Mouse (Mus musculus) heart, embryonic 12.5 days (tissue): ENCODE results near the gene Slc22a13. TPM values are rescaled to one million over a fixed set of nuclear protein-coding genes. Genes with fewer than 3 reads are reported as not detected.
"Not testable (repeated sequence)": the region's sequence is repeated elsewhere in the genome, so short reads cannot be mapped to it uniquely, and the experiment has no call there.

Experiments used
- ATAC-seq: fragments of 200-750 bp; cut with Nextera tagmentation; 2 replicates; pipeline ENCODE4 v1.8.0; 2017; ENCODE audit warnings: moderate TSS enrichment, moderate library complexity; ENCODE audit not compliant: insufficient number of reproducible peaks, low FRiP score
- H3K27ac ChIP-seq: fragments of 300-500 bp; sonication (generic); 2 replicates; pipeline ENCODE4 v1.5.1; 2016; ENCODE audit warnings: mild to moderate bottlenecking, moderate library complexity; ENCODE audit not compliant: poor library complexity, severe bottlenecking
- H3K27me3 ChIP-seq: fragments of 300-500 bp; sonication (generic); replicated peaks from 2 replicates; pipeline ENCODE4 v1.6.1; 2016; ENCODE audit warnings: mild to moderate bottlenecking, moderate library complexity
- H3K36me3 ChIP-seq: fragments of 300-500 bp; sonication (generic); 2 replicates; pipeline ENCODE4 v1.6.1; 2016; ENCODE audit warnings: mild to moderate bottlenecking, moderate library complexity
- H3K4me1 ChIP-seq: fragments of 300-500 bp; sonication (generic); replicated peaks from 2 replicates; pipeline ENCODE4 v1.6.1; 2016; ENCODE audit warnings: mild to moderate bottlenecking
- H3K4me2 ChIP-seq: fragments of 300-500 bp; sonication (generic); 2 replicates; pipeline ENCODE4 v1.6.1; 2016; ENCODE audit warnings: mild to moderate bottlenecking, moderate library complexity
- H3K4me3 ChIP-seq: fragments of 300-500 bp; sonication (generic); 2 replicates; pipeline ENCODE4 v1.5.1; 2016; ENCODE audit warnings: mild to moderate bottlenecking
- H3K9ac ChIP-seq: fragments of 300-500 bp; sonication (generic); 2 replicates; pipeline ENCODE4 v1.6.1; 2016; ENCODE audit warnings: mild to moderate bottlenecking, moderate library complexity
- H3K9me3 ChIP-seq: fragments of 300-500 bp; sonication (generic); replicated peaks from 2 replicates; pipeline ENCODE4 v1.6.1; 2016; ENCODE audit warnings: mild to moderate bottlenecking, moderate library complexity
- WGBS: fragments of 180-500 bp; shearing (Covaris S2); methylation state at CpG from one replicate; pipeline ENCODE4 v1.1.7; 2016; 5-methylcytosine and 5-hydroxymethylcytosine counted together
- polyA plus RNA-seq: library from polyadenylated mRNA; unstranded; fragments of >200 nt; fragmentation: Nextera tagmentation; extraction: Ambion mirVana; gene quantifications from 2 replicates; pipeline ENCODE4 v1.2.1, GENCODE M21; 2016

The Slc22a13 gene
- polyA plus RNA-seq, 1 experiment from 2014 or later, result not detected

GRCm38 (mm10) chr9:119238796-119239195 lies 29.9 kb upstream of the Slc22a13 start:
- no peak for ATAC-seq
- Histone ChIP-seq H3K27me3 (no peaks in the 10 kb centered on the region), H3K9ac (no peak overlapping the region), H3K36me3 (peaks cover 41% of the 10 kb centered on the region), H3K9me3 (no peaks in the 10 kb centered on the region), H3K4me3 (no peak overlapping the region), H3K4me1 (no peaks in the 10 kb centered on the region), H3K4me2 (no peak overlapping the region), H3K27ac (no peak overlapping the region)
- 81% methylated on average over 4 of the region's 4 CpGs for WGBS

GRCm38 (mm10) chr9:119231552-119231951 lies 22.7 kb upstream of the Slc22a13 start:
- Histone ChIP-seq H3K4me2 (no peak overlapping the region), H3K27ac (no peak overlapping the region), H3K4me3 (no peak overlapping the region), H3K4me1 (no peaks in the 10 kb centered on the region), H3K9ac (no peak overlapping the region), H3K27me3 (no peaks in the 10 kb centered on the region), H3K9me3 (no peaks in the 10 kb centered on the region), H3K36me3 (peaks cover 5% of the 10 kb centered on the region; the same call in 1 of the 2 replicates)
- WGBS, result 90% methylated on average over 7 of the region's 7 CpGs
- ATAC-seq, result no peak

GRCm38 (mm10) chr9:119230829-119231228 lies 21.9 kb upstream of the Slc22a13 start:
- Histone ChIP-seq H3K9ac (no peak overlapping the region), H3K27me3 (no peaks in the 10 kb centered on the region), H3K27ac (no peak overlapping the region), H3K4me1 (no peaks in the 10 kb centered on the region), H3K36me3 (peaks cover 10% of the 10 kb centered on the region), H3K4me3 (no peak overlapping the region), H3K9me3 (no peaks in the 10 kb centered on the region), H3K4me2 (no peak overlapping the region)
- ATAC-seq, result no peak
- WGBS, result 31% methylated on average over 2 of the region's 2 CpGs

GRCm38 (mm10) chr9:119220249-119220648 lies 11.4 kb upstream of the Slc22a13 start:
- 73% methylated on average over 4 of the region's 4 CpGs for WGBS
- ATAC-seq, result no peak
- H3K36me3 ChIP-seq, result peaks cover 43% of the 10 kb centered on the region
- H3K9ac ChIP-seq, result no peak overlapping the region
- H3K27ac ChIP-seq, result no peak overlapping the region
- 0 out of 2 replicates have a peak, but pooled peaks cover 15% of the 10 kb centered on the region for H3K9me3 ChIP-seq
- H3K4me1 ChIP-seq, result no peaks in the 10 kb centered on the region
- no peak overlapping the region for H3K4me3 ChIP-seq
- H3K4me2 ChIP-seq, result no peak overlapping the region
- H3K27me3 ChIP-seq, result no peaks in the 10 kb centered on the region

- Histone ChIP-seq H3K9me3 (0 out of 2 replicates have a peak, but pooled peaks cover 12% of the 10 kb centered on the region), H3K36me3 (peaks cover 40% of the 10 kb centered on the region)
- ATAC-seq, result no peak
These were observed 10.8 kb upstream of the Slc22a13 start for GRCm38 (mm10) chr9:119219667-119220066.

GRCm38 (mm10) chr9:119215341-119215740 lies 6.4 kb upstream of the Slc22a13 start:
- H3K27ac ChIP-seq, H3K9me3 ChIP-seq, H3K4me2 ChIP-seq, H3K9ac ChIP-seq, H3K27me3 ChIP-seq, H3K4me3 ChIP-seq, H3K4me1 ChIP-seq, ATAC-seq: not testable (repeated sequence)
- WGBS, result 88% methylated on average over 2 of the region's 2 CpGs
- H3K36me3 ChIP-seq, result peaks cover 25% of the 10 kb centered on the region

More at GRCm38 (mm10) chr9:119219667-119220066, 10.8 kb upstream of the Slc22a13 start:
- 44% methylated on average over 2 of the region's 2 CpGs for WGBS
- Histone ChIP-seq H3K27me3 (no peaks in the 10 kb centered on the region), H3K4me3 (no peak overlapping the region), H3K9ac (no peak overlapping the region), H3K4me2 (no peak overlapping the region), H3K4me1 (no peaks in the 10 kb centered on the region), H3K27ac (no peak overlapping the region)

GRCm38 (mm10) chr9:119214601-119215000 lies 5.7 kb upstream of the Slc22a13 start:
- Histone ChIP-seq H3K4me3 (no peak overlapping the region), H3K4me2 (no peak overlapping the region), H3K36me3 (peaks cover 25% of the 10 kb centered on the region), H3K9me3 (0 out of 2 replicates have a peak, but pooled peaks cover 6% of the 10 kb centered on the region), H3K4me1 (no peaks in the 10 kb centered on the region), H3K27ac (no peak overlapping the region), H3K27me3 (no peaks in the 10 kb centered on the region), H3K9ac (no peak overlapping the region)
- no peak for ATAC-seq
- 89% methylated on average over 6 of the region's 6 CpGs for whole genome bisulfite sequencing

- H3K4me2 ChIP-seq, result no peak overlapping the region
- 71% methylated on average over 8 of the region's 8 CpGs for WGBS
- no peak for ATAC-seq
These were observed 4.1 kb upstream of the Slc22a13 start for GRCm38 (mm10) chr9:119212996-119213395.

GRCm38 (mm10) chr9:119207113-119207512 lies 1.8 kb downstream of the Slc22a13 start:
- no peaks in the 10 kb centered on the region for H3K27me3 ChIP-seq
- 59% methylated on average over 4 of the region's 4 CpGs for WGBS
- no peak overlapping the region for H3K9ac ChIP-seq
- H3K9me3 ChIP-seq, result peaks cover 15% of the 10 kb centered on the region
- H3K4me2 ChIP-seq, result no peak overlapping the region
- H3K27ac ChIP-seq, result no peak overlapping the region
- no peak for ATAC-seq
- no peaks in the 10 kb centered on the region for H3K36me3 ChIP-seq
- no peak overlapping the region for H3K4me3 ChIP-seq
- no peaks in the 10 kb centered on the region for H3K4me1 ChIP-seq

More at GRCm38 (mm10) chr9:119212996-119213395, 4.1 kb upstream of the Slc22a13 start:
- Histone ChIP-seq H3K4me3 (no peak overlapping the region), H3K27me3 (no peaks in the 10 kb centered on the region), H3K27ac (no peak overlapping the region), H3K4me1 (no peaks in the 10 kb centered on the region), H3K9me3 (0 out of 2 replicates have a peak, but pooled peaks cover 6% of the 10 kb centered on the region), H3K36me3 (peaks cover 11% of the 10 kb centered on the region), H3K9ac (no peak overlapping the region)

GRCm38 (mm10) chr9:119206666-119207065 lies 2.2 kb downstream of the Slc22a13 start:
- ATAC-seq, result no peak
- WGBS, result 67% methylated on average over 2 of the region's 2 CpGs
- no peak overlapping the region for H3K4me2 ChIP-seq
- H3K27ac ChIP-seq, result no peak overlapping the region
- no peaks in the 10 kb centered on the region for H3K36me3 ChIP-seq
- no peak overlapping the region for H3K9ac ChIP-seq
- H3K4me3 ChIP-seq, result no peak overlapping the region
- no peaks in the 10 kb centered on the region for H3K27me3 ChIP-seq
- H3K9me3 ChIP-seq, result peaks cover 15% of the 10 kb centered on the region
- H3K4me1 ChIP-seq, result no peaks in the 10 kb centered on the region

GRCm38 (mm10) chr9:119205756-119206155 lies 3.1 kb downstream of the Slc22a13 start:
- Histone ChIP-seq H3K4me2 (no peak overlapping the region), H3K9ac (no peak overlapping the region), H3K36me3 (no peaks in the 10 kb centered on the region), H3K4me3 (no peak overlapping the region), H3K9me3 (peaks cover 15% of the 10 kb centered on the region), H3K27ac (no peak overlapping the region), H3K27me3 (no peaks in the 10 kb centered on the region), H3K4me1 (no peaks in the 10 kb centered on the region)
- ATAC-seq, result no peak
- whole genome bisulfite sequencing, result 80% methylated on average over 5 of the region's 5 CpGs

- no peaks in the 10 kb centered on the region for H3K36me3 ChIP-seq
- no peak overlapping the region for H3K4me2 ChIP-seq
- 86% methylated on average over 9 of the region's 9 CpGs for WGBS
- H3K4me1 ChIP-seq, result no peaks in the 10 kb centered on the region
- no peak for ATAC-seq
- H3K9ac ChIP-seq, result no peak overlapping the region
- H3K9me3 ChIP-seq, result peaks cover 15% of the 10 kb centered on the region
- H3K27me3 ChIP-seq, result no peaks in the 10 kb centered on the region
- H3K4me3 ChIP-seq, result no peak overlapping the region
- H3K27ac ChIP-seq, result no peak overlapping the region
These were observed 5.3 kb downstream of the Slc22a13 start for GRCm38 (mm10) chr9:119203617-119204016.
